Mouse (Mus musculus): ENCODE data around the gene Rps13.

Rps13 gene

GRCm38 (mm10) chr7:116292377-116292776, 41.6 kb downstream of the Rps13 start:
- DNase-seq (ENCODE audit: low read depth, low spot score), result no peak

GRCm38 (mm10) chr7:116290559-116290958, 43.4 kb downstream of the Rps13 start:
- no peak for DNase-seq (ENCODE audit: low read depth, low spot score)

GRCm38 (mm10) chr7:116288996-116289395, 45.0 kb downstream of the Rps13 start:
- DNase-seq (ENCODE audit: low read depth, low spot score), result no peak

GRCm38 (mm10) chr7:116287959-116288358, 46.0 kb downstream of the Rps13 start:
- DNase-seq (ENCODE audit: low read depth, low spot score), result no peak

- DNase-seq (ENCODE audit: low read depth, low spot score), result peak; percentile 81
Measured at GRCm38 (mm10) chr7:116286611-116287355, 47.2 kb downstream of the Rps13 start.

- DNase-seq (ENCODE audit: low read depth, low spot score), result no peak
Measured at GRCm38 (mm10) chr7:116286173-116286572, 47.8 kb downstream of the Rps13 start.

GRCm38 (mm10) chr7:116285216-116285615, 48.8 kb downstream of the Rps13 start:
- DNase-seq (ENCODE audit: low read depth, low spot score), result no peak

GRCm38 (mm10) chr7:116282755-116283154, 51.2 kb downstream of the Rps13 start:
- DNase-seq (ENCODE audit: low read depth, low spot score), result no peak

All from ES-CJ7 (cell line).